Mouse (Mus musculus): Measurements from ENCODE around the gene Mrgpra6. TPM values are rescaled to one million over a fixed set of nuclear protein-coding genes. Genes with fewer than 3 reads are reported as not detected.

Mrgpra6 gene
- total RNA-seq (2022): not detected

DNA sequence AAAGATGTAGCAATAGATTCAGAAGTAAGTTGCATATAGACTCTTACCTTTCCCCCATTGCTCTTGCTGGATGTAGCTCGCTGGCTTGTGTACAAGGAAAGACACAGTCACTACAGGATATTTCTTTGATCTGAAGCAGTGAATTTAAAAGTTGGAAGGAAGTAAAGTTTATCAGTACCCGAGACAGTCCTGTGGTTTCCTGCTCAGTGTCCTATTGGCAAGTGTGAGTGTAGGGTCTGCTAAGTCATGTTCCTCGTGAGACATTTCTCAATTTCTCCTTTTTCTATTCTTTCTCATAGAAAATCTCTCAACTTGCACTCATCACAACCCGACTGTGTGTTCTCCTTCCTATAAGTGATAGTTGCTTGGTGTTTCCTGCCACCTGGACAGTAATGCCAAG, at the start of gene Mrgpra6:
Gene Mrgpra6 (minus strand): TSS at position 91 of the 400 bp plus-strand sequence.
- no peak for DNase-seq (ENCODE audit: low spot score in 2 of 2)

DNA sequence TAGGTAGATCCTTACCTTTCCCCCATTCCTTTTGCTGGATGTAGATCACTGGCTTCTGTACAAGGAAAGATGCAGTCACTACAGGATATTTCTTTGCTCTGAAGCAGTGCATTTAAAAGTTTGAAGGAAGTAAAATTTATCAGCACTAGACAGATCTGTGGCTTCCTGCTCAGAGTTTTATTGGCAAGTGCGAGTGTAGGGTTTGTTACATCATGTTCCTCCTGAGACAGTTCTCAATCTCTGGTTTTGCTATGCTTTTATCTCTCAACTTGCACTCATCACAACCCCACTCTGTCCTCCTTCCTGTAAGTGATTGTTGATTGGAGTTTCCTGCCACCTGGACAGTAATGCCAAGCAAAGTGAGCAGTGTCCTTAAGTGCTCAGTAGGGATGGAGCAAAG, 48.0 kb upstream of the Mrgpra6 start, which contains the start of gene Mrgpra9:
Gene Mrgpra9 (minus strand): TSS at position 79 of the 400 bp plus-strand sequence.
- DNase-seq (ENCODE audit: low spot score in 2 of 2): no peak

DNA sequence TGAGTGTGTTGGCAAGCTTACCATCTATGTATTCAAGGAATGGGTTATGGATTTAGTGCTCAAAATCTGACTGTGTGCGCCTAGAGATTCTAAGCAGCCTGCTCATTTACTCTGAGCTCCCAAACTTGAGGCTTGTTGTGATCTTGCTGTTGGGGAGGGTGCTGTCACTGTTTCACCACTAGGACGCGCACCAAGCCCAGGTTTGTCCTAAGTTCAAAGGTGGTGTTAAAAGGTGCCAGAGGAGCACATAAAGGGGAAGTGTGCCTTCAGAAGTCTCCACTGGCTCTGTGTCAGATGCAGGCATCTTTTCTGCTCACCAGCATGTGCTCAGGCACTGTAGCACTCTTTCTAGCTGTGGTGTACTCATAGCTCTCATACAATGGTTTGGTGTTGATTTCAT, 39.9 kb upstream of the Mrgpra6 start:
- DNase-seq (ENCODE audit: low spot score in 2 of 2): no peak

DNA sequence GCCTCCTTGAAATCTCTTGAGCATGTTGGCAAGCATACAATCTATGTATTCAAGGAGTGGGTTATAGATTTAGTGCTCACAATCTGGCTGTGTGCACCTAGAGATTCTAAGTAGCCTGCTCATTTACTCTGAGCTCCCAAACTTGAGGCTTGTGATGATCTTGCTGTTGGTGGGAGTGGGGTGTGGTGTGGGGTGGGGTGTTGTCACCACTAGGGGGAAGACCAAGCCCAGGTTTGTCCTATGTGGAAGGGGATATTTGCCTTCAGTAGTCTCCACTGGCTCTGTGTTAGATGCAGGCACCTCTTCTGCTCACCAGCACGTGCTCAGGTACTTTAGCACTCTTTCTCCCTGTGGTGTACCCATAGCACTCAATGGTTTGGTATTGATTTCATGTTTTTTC, 9.4 kb downstream of the Mrgpra6 start:
- no peak for DNase-seq (ENCODE audit: low spot score in 2 of 2)

DNA sequence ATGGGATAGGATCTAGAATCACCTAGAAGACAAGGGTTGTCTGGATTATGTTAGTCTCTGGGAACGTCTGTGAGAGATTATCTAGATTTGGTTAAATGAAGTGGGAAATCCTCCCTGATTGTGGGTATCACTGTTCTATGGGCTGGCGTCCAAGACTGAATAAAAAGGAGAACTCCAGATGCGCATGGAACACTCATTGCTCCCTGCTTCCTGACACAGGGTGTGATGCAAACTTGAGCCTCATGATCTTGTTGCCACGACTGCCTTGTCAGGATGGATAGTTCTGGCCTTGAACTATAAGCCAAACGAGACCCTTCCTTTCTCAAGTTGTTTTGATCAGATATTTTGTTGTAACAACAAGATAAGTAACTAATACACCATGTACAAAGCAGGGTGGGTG, 33.9 kb downstream of the Mrgpra6 start:
- DNase-seq (ENCODE audit: low spot score in 2 of 2): no peak

DNA sequence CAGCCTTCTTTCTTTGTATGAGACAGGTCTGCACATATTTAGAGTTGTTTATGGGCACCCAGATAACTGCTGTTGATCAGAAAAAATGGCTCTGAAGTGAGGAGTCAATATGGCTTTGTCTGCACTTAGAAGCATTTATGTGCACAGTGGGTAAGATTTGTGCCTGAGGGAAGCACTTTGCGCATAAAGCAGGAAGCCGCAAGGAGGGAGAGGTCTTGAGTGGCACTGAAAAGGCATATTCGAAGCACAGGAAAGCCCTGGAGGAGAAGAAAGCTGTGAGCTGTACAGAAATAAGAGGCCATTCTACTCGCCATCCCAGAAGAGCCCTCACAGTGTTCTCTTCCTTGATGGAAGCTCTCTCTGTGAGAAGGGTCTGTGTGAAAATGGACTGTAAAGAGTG, 39.7 kb downstream of the Mrgpra6 start:
- no peak for DNase-seq (ENCODE audit: low spot score in 2 of 2)

DNA sequence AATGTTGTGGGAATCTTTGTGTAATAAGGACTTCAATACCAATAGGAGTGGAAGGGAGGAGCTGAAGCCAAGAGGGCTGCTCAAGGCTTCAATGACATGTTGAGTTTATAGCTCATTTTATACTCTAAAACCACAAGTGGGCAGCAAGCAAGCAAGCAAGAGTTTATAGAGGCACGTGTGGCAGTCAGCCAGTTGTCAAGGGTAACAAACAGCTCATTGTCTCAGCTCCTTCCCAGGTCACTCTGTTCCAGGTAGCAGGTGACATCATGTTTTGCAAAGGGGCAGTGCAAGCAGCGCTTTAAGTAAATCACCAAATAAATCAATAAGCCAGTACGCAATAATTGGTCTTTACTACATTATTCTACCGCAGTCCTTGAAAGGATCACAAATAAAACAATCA, 41.5 kb downstream of the Mrgpra6 start:
- no peak for DNase-seq (ENCODE audit: low spot score in 2 of 2)

DNA sequence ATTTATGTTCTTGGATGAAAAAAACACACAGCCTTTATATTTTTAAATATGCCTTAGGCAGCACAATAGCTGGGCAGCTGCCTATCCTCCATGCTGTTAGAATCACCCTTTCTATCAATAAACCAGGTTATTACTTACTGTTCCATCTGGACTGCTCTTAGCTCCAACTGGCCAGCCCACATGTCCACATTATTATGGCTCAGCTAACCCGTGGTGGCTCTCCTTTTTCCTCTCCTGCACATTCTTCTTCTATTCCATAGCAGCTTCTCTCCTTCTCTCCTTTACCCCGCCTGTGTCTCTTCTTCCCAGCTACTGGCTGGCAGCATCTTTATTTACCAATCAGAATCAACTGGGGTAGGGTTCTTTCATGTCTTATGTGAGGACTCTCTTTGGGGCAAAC, 46.3 kb downstream of the Mrgpra6 start:
- DNase-seq (ENCODE audit: low spot score in 2 of 2): no peak

DNA sequence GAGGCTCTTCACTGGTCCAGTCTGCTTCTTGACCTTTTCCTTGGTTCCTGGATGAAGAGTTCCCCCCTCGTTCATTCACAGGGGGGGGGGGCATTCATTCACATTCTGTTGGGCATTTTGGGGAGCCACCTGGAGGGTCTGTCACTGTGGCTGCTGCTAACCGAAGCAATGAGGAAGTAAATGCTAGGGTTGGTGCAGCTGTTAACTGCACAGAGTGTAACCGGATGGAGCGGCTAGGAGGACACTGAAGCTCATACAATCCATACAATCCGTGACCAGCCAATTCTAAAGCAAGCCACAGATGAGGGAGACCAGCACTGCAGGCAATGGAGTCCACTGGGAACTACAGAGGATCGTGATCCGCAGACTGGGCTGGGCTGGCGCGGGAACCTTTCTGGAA, 47.0 kb downstream of the Mrgpra6 start:
- DNase-seq (ENCODE audit: low spot score in 2 of 2): no peak

DNA sequence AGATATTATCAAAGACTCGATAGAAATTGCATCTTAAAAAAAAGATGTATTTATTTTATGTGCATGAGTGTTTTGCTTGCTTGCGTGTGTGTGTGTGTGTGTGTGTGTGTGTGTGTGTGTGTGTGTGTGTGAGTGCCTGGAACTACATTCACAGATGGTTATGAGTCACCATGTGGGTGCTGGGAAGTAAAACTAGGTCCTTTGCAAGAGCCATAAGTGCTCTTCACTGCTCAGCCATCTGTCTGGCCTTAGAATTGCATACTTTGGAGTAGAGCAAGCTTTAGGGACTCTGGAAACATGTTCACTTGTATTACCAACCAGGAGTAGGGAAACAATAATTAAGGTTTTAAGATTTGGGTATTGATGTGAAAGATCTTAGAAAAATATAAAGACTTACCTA, 48.9 kb downstream of the Mrgpra6 start:
- peak in 1 of 2 experiments; percentile 68 for DNase-seq (ENCODE audit: low spot score in 2 of 2)

DNA sequence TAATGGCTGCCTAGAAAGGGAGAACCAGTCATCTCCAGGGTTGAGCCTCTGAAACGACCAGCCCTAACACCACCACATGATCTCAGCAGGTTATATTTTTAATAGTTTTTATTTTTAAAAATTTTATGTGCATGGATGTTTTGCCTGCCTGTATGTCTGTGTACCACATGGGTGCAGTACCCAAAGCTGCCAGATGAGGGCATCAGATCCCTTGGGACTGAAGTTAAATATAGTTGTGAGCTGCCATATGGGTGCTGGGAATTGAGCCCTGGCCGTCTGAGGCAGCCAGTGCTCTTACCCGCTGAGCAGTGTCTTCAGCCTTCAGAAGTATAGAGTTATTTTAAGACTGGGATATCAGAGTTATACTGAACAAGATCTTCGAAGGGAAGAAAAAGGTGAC, 49.3 kb downstream of the Mrgpra6 start:
- DNase-seq (ENCODE audit: low spot score in 2 of 2): no peak

DNA sequence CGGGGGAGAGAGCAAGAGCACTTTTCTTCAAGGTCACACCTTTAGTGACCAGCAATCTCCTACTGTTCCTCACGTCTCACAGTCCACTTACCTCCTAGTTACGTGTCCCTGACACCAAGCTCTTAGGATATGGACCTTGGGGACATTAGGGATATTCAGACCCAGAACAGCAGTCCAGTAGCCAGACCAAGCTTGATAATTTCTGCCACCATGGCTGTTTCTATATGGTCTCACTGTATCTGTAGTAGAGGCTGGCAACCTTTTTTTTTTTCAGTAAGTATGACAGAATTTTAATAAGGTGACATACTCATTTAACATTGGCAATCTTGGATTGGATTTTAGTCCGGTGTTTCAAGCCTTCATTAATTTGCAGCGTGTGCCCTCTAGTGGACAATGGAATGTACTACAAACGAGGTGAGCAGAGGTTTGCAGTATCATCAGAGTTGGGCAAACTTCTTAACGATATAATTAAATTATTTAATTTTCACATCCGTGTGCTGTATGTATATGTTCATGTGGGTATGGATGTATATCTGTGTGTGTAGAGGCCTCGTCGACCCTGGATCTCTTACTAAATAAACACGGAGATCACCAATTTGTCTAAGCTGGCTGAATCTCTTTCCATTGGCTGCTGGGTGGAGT, 54.2 kb downstream of the Mrgpra6 start:
- DNase-seq (ENCODE audit: low spot score in 2 of 2): no peak

DNA sequence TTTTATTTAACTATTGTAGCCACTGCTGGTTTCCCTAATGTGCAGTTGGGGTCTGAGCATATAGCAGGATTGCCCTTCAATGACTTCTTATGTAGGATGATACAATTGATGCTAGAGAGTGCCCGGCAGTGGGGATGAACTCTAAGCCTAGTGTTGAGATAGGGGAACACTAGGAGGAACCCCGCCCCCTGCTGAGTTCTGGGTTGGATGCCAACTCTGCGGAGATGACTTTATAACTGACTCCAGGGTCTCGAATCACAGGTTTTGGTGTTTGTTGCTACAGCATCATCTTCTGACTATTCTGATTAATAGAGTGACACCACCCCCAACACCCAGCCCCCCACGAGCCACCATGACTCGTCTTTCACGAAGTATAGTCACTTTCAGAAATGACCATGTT, 56.4 kb downstream of the Mrgpra6 start:
- no peak for DNase-seq (ENCODE audit: low spot score in 2 of 2)

DNA sequence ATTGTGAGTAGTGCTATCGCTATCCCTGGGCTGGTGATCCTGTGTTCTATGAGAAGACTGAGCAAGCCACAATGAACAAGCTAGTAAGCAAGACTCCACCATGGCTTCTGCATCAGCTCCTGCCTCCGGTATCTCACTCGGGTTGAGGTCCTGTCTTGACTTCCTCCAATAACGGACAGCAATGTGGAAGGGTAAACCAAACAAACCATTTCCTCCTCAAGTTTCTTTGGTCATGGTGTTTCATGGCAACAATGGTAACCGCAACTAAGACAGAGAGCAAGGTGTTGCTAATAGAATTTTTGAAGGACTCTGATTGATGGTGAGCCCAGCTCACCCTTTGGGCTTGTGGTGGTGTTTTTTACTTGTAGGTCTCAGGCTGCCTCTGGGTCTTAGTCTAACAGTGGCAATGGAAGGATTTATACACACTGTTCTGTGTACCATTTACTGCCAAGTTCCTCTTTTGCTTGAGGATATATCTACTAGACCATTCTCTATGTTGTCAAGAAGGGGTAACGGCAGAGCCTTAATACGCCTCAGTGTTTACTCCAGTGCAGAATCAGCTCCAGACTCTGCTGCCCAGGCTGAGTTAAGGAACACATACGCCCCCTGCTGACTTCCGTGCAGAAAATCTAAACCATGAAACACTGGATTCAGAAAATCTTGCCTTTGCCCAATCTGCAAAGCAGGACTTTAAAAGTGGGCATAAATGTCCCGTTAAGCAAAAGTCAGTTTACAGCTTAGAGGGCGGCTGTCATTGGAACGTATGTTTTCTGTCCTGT, 58.5 kb downstream of the Mrgpra6 start:
- no peak for DNase-seq (ENCODE audit: low spot score in 2 of 2)

DNA sequence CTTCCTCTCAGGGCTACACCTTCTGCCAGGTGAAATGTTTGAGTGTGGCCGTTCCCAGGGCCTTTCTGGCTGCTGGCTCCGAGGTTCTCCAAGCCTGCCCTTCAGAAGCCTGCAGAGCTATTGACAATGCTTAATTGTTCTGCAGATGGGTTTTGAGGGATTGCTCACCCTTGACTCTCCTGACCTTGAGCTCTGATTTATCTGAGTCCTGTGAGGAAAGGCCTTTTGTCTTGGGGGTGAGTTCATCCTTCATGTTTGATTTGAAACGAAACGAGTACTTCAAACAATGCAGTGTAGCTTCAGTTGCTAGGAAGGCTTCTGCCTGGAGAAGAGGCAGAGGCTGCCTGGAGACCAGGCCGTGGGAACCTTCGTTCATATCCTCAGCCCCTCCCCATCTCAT, 60.4 kb downstream of the Mrgpra6 start:
- DNase-seq (ENCODE audit: low spot score in 2 of 2): no peak

DNA sequence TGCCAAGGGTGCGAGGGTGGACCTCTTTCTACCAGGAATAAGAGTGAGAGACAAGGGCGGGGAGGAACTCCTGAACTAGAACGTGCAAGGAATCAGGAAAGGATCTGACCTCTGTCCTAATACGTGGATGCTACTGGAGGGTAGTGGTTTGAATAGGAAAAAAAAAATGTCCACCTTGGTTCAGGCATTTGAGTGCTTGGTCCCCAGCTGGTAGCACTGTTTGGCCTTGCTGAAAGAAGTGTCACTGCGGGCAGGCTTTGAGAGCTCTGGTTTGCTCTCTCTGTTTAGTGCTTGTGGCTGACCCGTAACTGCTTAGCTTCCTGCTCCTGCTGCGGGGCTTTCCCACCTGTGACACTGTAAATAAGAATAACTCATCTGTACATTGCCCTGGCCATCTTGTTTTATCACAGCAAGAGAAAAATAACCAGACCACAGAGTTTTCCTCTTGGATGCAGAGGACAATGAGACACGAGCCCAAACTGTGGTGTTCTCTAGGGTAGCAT, 64.8 kb downstream of the Mrgpra6 start:
- DNase-seq (ENCODE audit: low spot score in 2 of 2): no peak

Other genes starting within 250 kb of the Mrgpra6 start
- gene Uevld, start 246.4 kb downstream of the Mrgpra6 start, total RNA-seq (2022): 10 to 100 TPM; 11.0 to 20.4 (median 19.1) TPM
- not detected for gene Gm9999, start 221.3 kb downstream of the Mrgpra6 start, total RNA-seq (2022)
- 10 to 100 TPM; 14.0 to 16.1 (median 15.1) TPM for gene Spty2d1, start 196.5 kb downstream of the Mrgpra6 start, total RNA-seq (2022)
- 10 to 100 TPM; 18.5 to 19.6 (median 19.0) TPM for gene Tmem86a, start 154.3 kb downstream of the Mrgpra6 start, total RNA-seq (2022)
- 100 to 1,000 TPM; 190 to 224 (median 202) TPM for gene Ptpn5, start 71.2 kb downstream of the Mrgpra6 start, total RNA-seq (2022)
- not detected for gene Mrgpra9, start 47.9 kb upstream of the Mrgpra6 start, total RNA-seq (2022)
- not detected for gene Mrgpra1, start 149.3 kb upstream of the Mrgpra6 start, total RNA-seq (2022)
- not detected for gene Mrgpra2a, start 247.2 kb upstream of the Mrgpra6 start, total RNA-seq (2022)

Data from left cerebral cortex, adult 8-10 months (tissue).